Mouse (Mus musculus) stomach, embryonic 16.5 days (tissue): ENCODE measurements around the gene Hes7. TPM values are rescaled to one million over a fixed set of nuclear protein-coding genes. Genes with fewer than 3 reads are reported as not detected.

Source experiments
- ATAC-seq: fragments of 200-750 bp; cut with Nextera tagmentation; 2 replicates; pipeline ENCODE4 v1.8.0; 2017; ENCODE audit warnings: moderate number of reproducible peaks, moderate TSS enrichment; ENCODE audit not compliant: insufficient read depth, low FRiP score
- H3K27ac ChIP-seq: fragments of 300-500 bp; sonication (generic); 2 replicates; pipeline ENCODE4 v1.5.1; 2014; ENCODE audit warnings: low read length
- H3K27me3 ChIP-seq: fragments of 300-500 bp; sonication (generic); 2 replicates; pipeline ENCODE4 v1.6.1; 2014; ENCODE audit warnings: low read length, control low read depth, mixed read lengths; ENCODE audit not compliant: control insufficient read depth, insufficient read depth
- H3K36me3 ChIP-seq: fragments of 300-500 bp; sonication (generic); 2 replicates; pipeline ENCODE4 v1.6.1; 2014; ENCODE audit warnings: low read length; ENCODE audit not compliant: control insufficient read depth, insufficient read depth
- H3K4me1 ChIP-seq: fragments of 300-500 bp; sonication (generic); 2 replicates; pipeline ENCODE4 v1.6.1; 2014; ENCODE audit warnings: low read length, control low read depth, mixed read lengths; ENCODE audit not compliant: control insufficient read depth, insufficient read depth
- H3K4me2 ChIP-seq: fragments of 300-500 bp; sonication (generic); 2 replicates; pipeline ENCODE4 v1.6.1; 2014; ENCODE audit warnings: low read depth, low read length, mixed read lengths
- H3K4me3 ChIP-seq: fragments of 300-500 bp; sonication (generic); replicated peaks from 2 replicates; pipeline ENCODE4 v1.5.1; 2014; ENCODE audit warnings: mild to moderate bottlenecking, low read length
- H3K9ac ChIP-seq: fragments of 300-500 bp; sonication (generic); 2 replicates; pipeline ENCODE4 v1.6.1; 2014; ENCODE audit warnings: low read length
- H3K9me3 ChIP-seq: fragments of 300-500 bp; sonication (generic); replicated peaks from 2 replicates; pipeline ENCODE4 v1.6.1; 2016; ENCODE audit warnings: low read length, control low read depth; ENCODE audit not compliant: control insufficient read depth
- WGBS: fragments of 180-500 bp; shearing (Covaris S2); extraction: QIAGEN DNeasy Blood & Tissue Kit; methylation state at CpG from one replicate; pipeline ENCODE4 v1.1.7; 2014; 5-methylcytosine and 5-hydroxymethylcytosine counted together
- polyA plus RNA-seq: library from polyadenylated mRNA; unstranded; fragments of >200 nt; fragmentation: Nextera tagmentation; extraction: Ambion mirVana; gene quantifications from 2 replicates; pipeline ENCODE4 v1.2.1, GENCODE M21; 2015

The Hes7 gene
- polyA plus RNA-seq, 1 experiment from 2014 or later: 0.40 TPM

- no peak for ATAC-seq
- H3K27ac ChIP-seq: no peak overlapping the region
- H3K36me3 ChIP-seq: no peaks in the 10 kb centered on the region
- no peaks in the 10 kb centered on the region for H3K9me3 ChIP-seq
- H3K9ac ChIP-seq: no peak overlapping the region
- H3K4me2 ChIP-seq: no peak overlapping the region
- H3K4me3 ChIP-seq: no peak overlapping the region
- WGBS: 55% methylated on average over 8 of the region's 9 CpGs
- H3K4me1 ChIP-seq: peaks cover 22% of the 10 kb centered on the region
- no peaks in the 10 kb centered on the region for H3K27me3 ChIP-seq
Measured at GRCm38 (mm10) chr11:69075764-69076479, 44.3 kb upstream of the Hes7 start.

DNA sequence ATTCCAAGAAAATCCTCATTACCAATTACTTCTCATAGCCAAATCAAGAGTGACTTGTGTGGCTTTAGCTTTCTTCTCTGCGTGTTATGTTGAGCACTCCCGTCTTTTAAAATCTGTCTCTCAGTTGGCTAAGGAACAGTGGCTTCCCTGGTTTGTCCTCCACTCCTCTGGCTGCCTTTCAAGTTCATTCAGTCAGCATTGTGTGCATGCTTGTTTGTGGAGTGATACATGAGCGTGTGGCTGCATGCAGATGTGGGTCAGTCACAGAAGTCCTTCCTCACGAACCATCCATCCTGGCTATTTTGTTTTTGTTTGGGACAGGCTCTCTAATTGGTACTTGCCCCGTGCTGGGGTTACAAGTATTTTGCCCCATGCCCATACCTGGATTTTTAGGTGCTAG is 43.6 kb upstream of the Hes7 start:
- no peaks in the 10 kb centered on the region for H3K27me3 ChIP-seq
- H3K4me2 ChIP-seq: no peak overlapping the region
- H3K9ac ChIP-seq: no peak overlapping the region
- H3K9me3 ChIP-seq: no peaks in the 10 kb centered on the region
- peaks cover 16% of the 10 kb centered on the region for H3K4me1 ChIP-seq
- no peak for ATAC-seq
- no peak overlapping the region for H3K4me3 ChIP-seq
- WGBS: 62% methylated on average over 5 of the region's 5 CpGs
- H3K27ac ChIP-seq: no peak overlapping the region
- no peaks in the 10 kb centered on the region for H3K36me3 ChIP-seq

- Histone ChIP-seq H3K9ac (no peak overlapping the region; the same call in 1 of the 2 replicates), H3K4me3 (no peak overlapping the region), H3K36me3 (no peaks in the 10 kb centered on the region), H3K27me3 (no peaks in the 10 kb centered on the region), H3K4me1 (peaks cover 12% of the 10 kb centered on the region), H3K27ac (no peak overlapping the region), H3K9me3 (no peaks in the 10 kb centered on the region), H3K4me2 (no peak overlapping the region)
- 82% methylated on average over 9 of the region's 9 CpGs for WGBS
- no peak for ATAC-seq
Measured at GRCm38 (mm10) chr11:69077316-69077715, 42.9 kb upstream of the Hes7 start.

GRCm38 (mm10) chr11:69078041-69078440 is 42.2 kb upstream of the Hes7 start:
- Histone ChIP-seq H3K36me3 (no peaks in the 10 kb centered on the region), H3K4me2 (no peak overlapping the region), H3K9me3 (no peaks in the 10 kb centered on the region), H3K9ac (no peak overlapping the region), H3K27me3 (no peaks in the 10 kb centered on the region), H3K27ac (no peak overlapping the region), H3K4me3 (no peak overlapping the region), H3K4me1 (peaks cover 8% of the 10 kb centered on the region; the same call in 1 of the 2 replicates)
- ATAC-seq: no peak
- WGBS: 71% methylated on average over 6 of the region's 6 CpGs

GRCm38 (mm10) chr11:69078805-69079438 is 41.3 kb upstream of the Hes7 start:
- H3K36me3 ChIP-seq: no peaks in the 10 kb centered on the region

DNA sequence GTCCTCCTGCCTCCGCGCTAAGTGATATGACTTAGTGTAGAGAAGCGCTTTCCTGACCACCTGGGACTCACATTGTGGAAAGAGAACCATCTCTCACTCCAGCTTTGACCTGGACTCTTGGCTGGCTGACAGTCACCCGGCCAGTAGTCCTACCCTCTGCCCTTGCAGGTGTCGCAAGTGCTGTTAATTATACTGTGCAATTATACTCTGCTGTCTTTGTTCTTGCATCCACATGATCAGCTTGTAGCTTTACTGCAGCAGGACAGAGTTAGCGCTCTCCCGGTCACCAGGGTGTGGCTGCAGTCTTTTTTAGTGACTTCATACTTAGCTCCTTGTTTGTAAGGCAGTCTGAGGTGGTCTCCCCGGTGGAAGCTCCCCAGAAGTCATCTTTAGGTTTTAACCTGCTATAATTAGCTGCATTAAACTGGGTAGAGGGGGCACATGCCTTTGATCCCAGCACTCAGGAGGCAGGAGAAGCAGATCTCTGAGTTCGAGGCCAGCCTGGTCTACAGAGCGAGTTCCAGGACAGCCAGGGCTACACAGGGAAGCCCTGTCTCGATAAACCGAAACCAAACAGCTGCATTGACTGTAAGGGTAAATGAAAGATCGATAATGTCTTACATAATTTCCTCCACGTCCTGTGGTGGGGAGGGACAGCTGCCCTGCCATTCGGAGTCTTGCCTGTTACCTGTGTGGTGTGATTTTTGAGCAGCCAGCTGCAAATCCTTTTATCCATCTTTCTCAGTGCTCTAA is 39.9 kb upstream of the Hes7 start:
- Histone ChIP-seq H3K27ac (no peak overlapping the region), H3K36me3 (no peaks in the 10 kb centered on the region), H3K9me3 (no peaks in the 10 kb centered on the region), H3K4me2 (no peak overlapping the region), H3K27me3 (no peaks in the 10 kb centered on the region), H3K9ac (no peak overlapping the region), H3K4me3 (no peak overlapping the region), H3K4me1 (no peaks in the 10 kb centered on the region)
- ATAC-seq: no peak
- 77% methylated on average over 15 of the region's 15 CpGs for WGBS

More at GRCm38 (mm10) chr11:69078805-69079438, 41.3 kb upstream of the Hes7 start:
- no peak overlapping the region for H3K9ac ChIP-seq
- H3K4me1 ChIP-seq: peaks cover 7% of the 10 kb centered on the region; the same call in 1 of the 2 replicates
- 67% methylated on average over 5 of the region's 5 CpGs for WGBS
- ATAC-seq: no peak
- no peak overlapping the region for H3K4me3 ChIP-seq
- no peak overlapping the region for H3K4me2 ChIP-seq
- no peaks in the 10 kb centered on the region for H3K9me3 ChIP-seq
- H3K27me3 ChIP-seq: no peaks in the 10 kb centered on the region
- no peak overlapping the region for H3K27ac ChIP-seq

- H3K27ac ChIP-seq: no peak overlapping the region
- H3K4me3 ChIP-seq: no peak overlapping the region
- H3K9ac ChIP-seq: no peak overlapping the region
- H3K4me1 ChIP-seq: no peaks in the 10 kb centered on the region
- H3K9me3 ChIP-seq: no peaks in the 10 kb centered on the region
- 84% methylated on average over 8 of the region's 8 CpGs for WGBS
- no peak overlapping the region for H3K4me2 ChIP-seq
- no peak for ATAC-seq
- H3K27me3 ChIP-seq: no peaks in the 10 kb centered on the region
- no peaks in the 10 kb centered on the region for H3K36me3 ChIP-seq
Measured at GRCm38 (mm10) chr11:69080855-69081222, 39.4 kb upstream of the Hes7 start.

GRCm38 (mm10) chr11:69081613-69082012 is 38.6 kb upstream of the Hes7 start:
- Histone ChIP-seq H3K4me1 (peaks cover 3% of the 10 kb centered on the region; the same call in 1 of the 2 replicates), H3K27ac (no peak overlapping the region), H3K9ac (no peak overlapping the region), H3K9me3 (no peaks in the 10 kb centered on the region), H3K4me2 (no peak overlapping the region), H3K27me3 (no peaks in the 10 kb centered on the region), H3K36me3 (no peaks in the 10 kb centered on the region), H3K4me3 (no peak overlapping the region)
- no peak for ATAC-seq
- WGBS: 74% methylated on average over 7 of the region's 7 CpGs

DNA sequence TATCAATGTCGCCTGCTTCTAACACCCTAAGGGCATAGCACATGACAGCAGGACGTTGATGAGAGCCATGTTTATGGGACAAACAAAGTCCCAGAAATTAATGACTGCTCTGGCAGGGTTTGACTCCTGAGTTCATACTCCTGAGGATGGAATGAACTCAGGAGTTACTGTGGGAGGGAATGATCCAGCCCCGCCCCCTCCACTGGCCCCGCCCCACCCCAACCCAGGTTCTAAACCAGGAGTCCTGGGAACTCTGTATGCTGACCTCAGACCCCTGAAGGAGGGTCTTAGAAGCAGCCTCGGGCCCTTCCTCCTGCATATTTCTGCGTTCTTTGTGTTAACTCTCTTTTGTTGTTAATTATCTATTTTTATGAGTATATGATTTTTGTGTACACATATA is 34.6 kb upstream of the Hes7 start:
- H3K4me1 ChIP-seq: peaks cover 27% of the 10 kb centered on the region
- H3K9ac ChIP-seq: no peak overlapping the region
- no peak overlapping the region for H3K4me2 ChIP-seq
- no peak overlapping the region for H3K27ac ChIP-seq
- 65% methylated on average over 6 of the region's 6 CpGs for WGBS
- H3K36me3 ChIP-seq: no peaks in the 10 kb centered on the region
- ATAC-seq: no peak
- no peak overlapping the region for H3K4me3 ChIP-seq
- H3K27me3 ChIP-seq: no peaks in the 10 kb centered on the region
- no peaks in the 10 kb centered on the region for H3K9me3 ChIP-seq
